Mouse (Mus musculus) kidney, embryonic 16.5 days (tissue): Measurements from ENCODE around the gene Adora2a. TPM values are rescaled to one million over a fixed set of nuclear protein-coding genes. Genes with fewer than 3 reads are reported as not detected.
A peak's percentile ranks its signal among the peaks of the same experiment; 100 is the strongest.

Experiments
- ATAC-seq: fragments of 200-750 bp; cut with Nextera tagmentation; 2 replicates; pipeline ENCODE4 v1.8.0; 2017; ENCODE audit warnings: moderate TSS enrichment; ENCODE audit not compliant: low FRiP score, low TSS enrichment
- H3K27ac ChIP-seq: fragments of 300-500 bp; sonication (generic); 2 replicates; pipeline ENCODE4 v1.5.1; 2014; ENCODE audit warnings: low read length
- H3K27me3 ChIP-seq: fragments of 300-500 bp; sonication (generic); 2 replicates; pipeline ENCODE4 v1.6.1; 2014; ENCODE audit warnings: low read length, control low read depth, mixed read lengths; ENCODE audit not compliant: insufficient read depth
- H3K36me3 ChIP-seq: fragments of 300-500 bp; sonication (generic); 2 replicates; pipeline ENCODE4 v1.6.1; 2014; ENCODE audit warnings: low read length, control low read depth, mixed read lengths; ENCODE audit not compliant: insufficient read depth
- H3K4me1 ChIP-seq: fragments of 300-500 bp; sonication (generic); 2 replicates; pipeline ENCODE4 v1.6.1; 2014; ENCODE audit warnings: low read length, control low read depth, mixed read lengths; ENCODE audit not compliant: insufficient read depth
- H3K4me2 ChIP-seq: fragments of 300-500 bp; sonication (generic); replicated peaks from 2 replicates; pipeline ENCODE4 v1.6.1; 2014; ENCODE audit warnings: low read depth, low read length
- H3K4me3 ChIP-seq: fragments of 300-500 bp; sonication (generic); 2 replicates; pipeline ENCODE4 v1.5.1; 2014; ENCODE audit warnings: mild to moderate bottlenecking, low read length
- H3K9ac ChIP-seq: fragments of 300-500 bp; sonication (generic); replicated peaks from 2 replicates; pipeline ENCODE4 v1.6.1; 2014; ENCODE audit warnings: low read length
- H3K9me3 ChIP-seq: fragments of 300-500 bp; sonication (generic); 2 replicates; pipeline ENCODE4 v1.6.1; 2016; ENCODE audit warnings: low read length, control low read depth
- WGBS: fragments of 180-500 bp; shearing (Covaris S2); extraction: QIAGEN DNeasy Blood & Tissue Kit; methylation state at CpG from one replicate; pipeline ENCODE4 v1.1.7; 2014; 5-methylcytosine and 5-hydroxymethylcytosine counted together
- polyA plus RNA-seq: library from polyadenylated mRNA; unstranded; fragments of >200 nt; fragmentation: Nextera tagmentation; extraction: Ambion mirVana; gene quantifications from 2 replicates; pipeline ENCODE4 v1.2.1, GENCODE M21; 2015

The Adora2a gene
- polyA plus RNA-seq, 1 experiment from 2014 or later: 6.4 TPM

DNA sequence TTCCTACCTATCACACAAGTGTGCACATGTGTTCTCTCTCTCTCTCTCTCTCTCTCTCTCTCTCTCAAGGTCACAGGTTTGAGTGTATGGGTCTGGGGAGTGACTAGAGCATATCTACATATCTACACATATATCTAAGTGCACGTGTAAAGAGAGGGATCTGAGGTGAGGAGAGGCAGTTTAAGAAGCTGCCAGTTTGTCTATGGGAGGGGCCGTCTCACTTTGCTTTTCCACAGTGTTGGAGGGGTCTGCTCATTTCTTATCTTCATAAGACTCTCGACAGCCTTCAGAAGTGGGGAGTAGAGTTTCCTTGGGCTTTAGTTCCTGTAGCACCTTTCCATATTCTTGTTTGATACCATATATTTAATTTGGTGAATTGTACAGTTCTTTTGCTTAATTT is 23.4 kb upstream of the Adora2a start:
- H3K4me1 ChIP-seq: peaks cover 9% of the 10 kb centered on the region
- no peak overlapping the region for H3K9ac ChIP-seq
- H3K4me2 ChIP-seq: no peak overlapping the region
- no peak for ATAC-seq
- H3K27me3 ChIP-seq: no peaks in the 10 kb centered on the region
- 0 out of 2 replicates have a peak, but pooled peaks cover 5% of the 10 kb centered on the region for H3K36me3 ChIP-seq
- H3K9me3 ChIP-seq: no peaks in the 10 kb centered on the region
- no peak overlapping the region for H3K27ac ChIP-seq
- no peak overlapping the region for H3K4me3 ChIP-seq
- 71% methylated on average over 3 of the region's 3 CpGs for WGBS

DNA sequence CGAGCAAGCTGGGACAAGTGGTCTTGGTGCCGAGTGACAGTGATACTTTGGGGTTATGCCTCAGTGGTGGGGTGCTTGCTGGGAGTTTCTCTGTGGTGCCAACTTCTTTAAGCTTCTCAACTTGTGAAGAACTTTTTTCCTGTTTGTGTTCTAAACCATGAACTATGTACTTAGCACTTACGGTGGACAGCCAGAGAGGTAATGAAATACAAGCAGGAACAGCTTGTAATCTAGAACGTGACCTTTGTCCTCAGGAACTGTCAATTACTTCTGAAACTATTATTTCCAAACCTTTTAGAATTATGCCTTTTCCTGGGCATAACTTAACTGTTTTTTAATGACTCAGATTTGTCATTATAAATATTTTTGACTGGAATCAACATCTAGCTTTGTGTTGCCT is 22.3 kb upstream of the Adora2a start:
- WGBS: 29% methylated on average over 4 of the region's 4 CpGs
- no peak for ATAC-seq
- no peak overlapping the region for H3K4me3 ChIP-seq
- peaks cover 12% of the 10 kb centered on the region; the same call in 1 of the 2 replicates for H3K36me3 ChIP-seq
- H3K27ac ChIP-seq: 0 out of 2 replicates have a peak overlapping the region, but pooled peaks have one; percentile 12
- no peaks in the 10 kb centered on the region for H3K9me3 ChIP-seq
- H3K4me1 ChIP-seq: peaks cover 12% of the 10 kb centered on the region
- no peak overlapping the region for H3K9ac ChIP-seq
- H3K27me3 ChIP-seq: no peaks in the 10 kb centered on the region
- no peak overlapping the region for H3K4me2 ChIP-seq

DNA sequence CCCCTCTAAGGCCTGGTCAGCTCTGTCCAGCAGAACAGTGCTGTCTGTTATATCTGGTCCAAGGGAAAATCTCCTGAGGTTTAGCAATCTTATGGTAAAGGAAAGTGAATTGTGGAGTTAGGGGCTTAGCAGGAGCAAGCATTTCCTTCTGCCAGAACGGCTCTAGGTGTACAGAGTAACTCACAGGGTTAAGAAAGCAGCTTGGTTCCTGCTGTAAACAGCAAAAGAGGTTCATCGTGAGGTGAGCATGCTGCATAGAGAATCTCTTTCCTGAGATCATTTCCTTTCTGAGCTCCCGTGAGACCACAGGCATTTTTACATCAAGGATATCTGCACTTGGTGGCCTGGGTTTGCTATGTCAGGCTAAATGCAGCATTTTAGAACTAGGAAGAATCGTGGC is 21.8 kb upstream of the Adora2a start:
- Histone ChIP-seq H3K4me3 (no peak overlapping the region), H3K4me1 (peaks cover 18% of the 10 kb centered on the region), H3K27me3 (no peaks in the 10 kb centered on the region), H3K36me3 (peaks cover 12% of the 10 kb centered on the region; the same call in 1 of the 2 replicates), H3K9ac (no peak overlapping the region), H3K9me3 (no peaks in the 10 kb centered on the region), H3K27ac (no peak overlapping the region), H3K4me2 (no peak overlapping the region)
- no peak for ATAC-seq
- WGBS: 57% methylated on average over 4 of the region's 4 CpGs

DNA sequence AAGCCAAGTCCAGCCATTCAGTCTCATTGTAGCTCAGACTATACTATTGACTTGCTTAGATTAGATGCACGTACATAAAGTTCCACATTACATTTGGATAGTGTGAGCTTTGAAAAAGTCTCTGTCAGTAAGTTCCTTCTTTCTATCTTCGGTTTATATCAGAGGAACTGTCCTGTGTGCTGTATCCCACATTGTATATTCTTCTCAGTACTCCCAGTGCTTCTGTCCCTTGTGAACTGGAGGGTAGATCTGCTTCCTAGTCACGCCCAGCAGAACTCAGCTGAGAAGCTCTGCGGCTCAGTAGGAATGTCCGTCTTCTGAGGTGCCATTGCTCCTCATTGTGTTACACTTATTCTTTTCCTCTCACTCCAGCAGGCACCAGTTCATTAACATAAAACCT is 18.1 kb upstream of the Adora2a start:
- Histone ChIP-seq H3K27ac (no peak overlapping the region), H3K4me2 (no peak overlapping the region), H3K4me1 (peaks cover 22% of the 10 kb centered on the region), H3K9ac (no peak overlapping the region), H3K9me3 (no peaks in the 10 kb centered on the region), H3K27me3 (no peaks in the 10 kb centered on the region), H3K36me3 (peaks cover 20% of the 10 kb centered on the region; the same call in 1 of the 2 replicates), H3K4me3 (no peak overlapping the region)
- 88% methylated on average over 5 of the region's 5 CpGs for WGBS
- no peak for ATAC-seq

DNA sequence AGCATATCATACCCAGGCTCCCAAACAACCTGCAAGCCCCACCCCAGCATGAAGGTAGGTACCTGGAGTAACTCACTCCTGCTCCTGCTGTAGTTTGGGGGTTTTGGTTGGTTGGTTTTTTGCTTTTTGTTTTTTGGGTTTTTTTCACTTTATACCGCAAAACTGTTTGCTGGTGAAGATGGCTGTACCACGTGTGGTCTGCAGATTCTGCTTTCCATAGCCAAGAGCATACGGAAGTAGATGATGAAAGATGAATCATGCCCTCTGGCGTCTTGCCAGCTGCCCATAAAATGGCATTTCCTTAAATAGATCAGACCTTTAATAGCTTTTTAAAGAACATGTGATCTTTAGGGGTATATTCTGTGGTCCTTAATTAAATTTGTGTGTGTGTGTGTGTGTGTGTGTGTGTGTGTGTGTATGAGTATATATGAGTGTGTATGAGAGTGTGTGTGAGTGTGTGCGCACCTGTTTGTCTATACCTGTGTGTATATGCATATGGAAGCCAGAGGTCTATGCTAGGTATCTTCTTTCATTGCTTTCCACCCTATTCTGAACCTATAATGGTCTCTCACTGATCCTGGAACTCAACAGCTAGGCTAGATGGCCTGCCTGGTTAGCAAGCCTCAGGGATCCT is 16.8 kb upstream of the Adora2a start:
- Histone ChIP-seq H3K4me3 (no peak overlapping the region), H3K36me3 (peaks cover 23% of the 10 kb centered on the region; the same call in 1 of the 2 replicates), H3K27me3 (no peaks in the 10 kb centered on the region), H3K9ac (no peak overlapping the region), H3K27ac (no peak overlapping the region), H3K4me1 (peaks cover 29% of the 10 kb centered on the region), H3K4me2 (no peak overlapping the region), H3K9me3 (no peaks in the 10 kb centered on the region)
- no peak for ATAC-seq
- WGBS: 64% methylated on average over 5 of the region's 5 CpGs

DNA sequence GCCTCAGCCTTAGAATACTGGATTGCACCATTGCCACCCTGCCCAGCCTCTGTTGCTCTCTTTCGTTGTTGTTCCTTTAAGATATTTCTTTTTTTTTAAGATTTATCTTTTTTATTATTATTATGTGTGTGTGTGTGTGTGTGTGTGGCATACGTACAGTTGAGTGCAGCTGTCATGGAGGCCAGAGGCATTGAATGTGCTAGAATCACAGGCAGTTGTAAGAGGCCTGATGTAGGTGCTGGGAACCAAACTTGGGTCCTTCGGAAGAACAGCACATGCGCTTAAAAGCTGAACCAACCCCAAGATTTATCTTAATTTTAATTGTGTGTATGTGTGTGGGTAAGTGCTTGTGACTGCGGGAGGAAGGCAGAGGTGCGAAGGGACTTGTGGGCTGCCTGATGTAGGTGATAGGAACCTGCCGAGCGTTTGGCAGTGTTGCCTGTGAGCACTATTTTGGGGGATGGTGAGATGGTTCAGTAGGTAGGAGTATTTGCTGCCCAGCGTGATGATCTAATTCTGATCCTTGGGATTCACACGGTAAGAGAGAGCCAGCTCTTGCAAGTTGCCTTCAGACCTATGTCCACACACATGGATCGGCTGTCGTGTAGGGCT is 15.4 kb upstream of the Adora2a start:
- Histone ChIP-seq H3K4me2 (no peak overlapping the region), H3K27me3 (no peaks in the 10 kb centered on the region), H3K9ac (no peak overlapping the region), H3K9me3 (no peaks in the 10 kb centered on the region), H3K36me3 (peaks cover 17% of the 10 kb centered on the region), H3K4me3 (no peak overlapping the region), H3K4me1 (peaks cover 29% of the 10 kb centered on the region), H3K27ac (no peak overlapping the region)
- 95% methylated on average over 12 of the region's 12 CpGs for WGBS
- ATAC-seq: no peak

DNA sequence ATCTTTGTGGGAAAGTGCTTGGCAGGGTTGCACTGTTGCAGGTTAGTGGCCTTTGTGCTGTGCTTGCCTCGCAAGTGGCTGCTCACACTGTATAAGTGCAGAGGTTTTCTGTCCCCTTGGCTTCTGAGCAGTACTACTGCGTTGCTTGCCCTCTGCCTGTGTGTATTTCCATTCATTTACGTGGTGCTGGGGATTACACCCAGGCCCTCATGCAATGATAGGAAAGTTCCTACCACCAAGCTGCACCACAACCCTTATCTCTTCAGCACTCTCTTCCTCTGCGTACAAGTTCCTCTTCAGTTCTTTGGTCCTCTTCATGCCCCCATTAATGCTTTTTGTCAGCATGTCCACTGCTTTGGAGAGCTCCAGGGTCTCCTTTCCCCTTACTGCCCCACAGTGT is 14.7 kb upstream of the Adora2a start:
- 93% methylated on average over 4 of the region's 4 CpGs for WGBS
- H3K4me2 ChIP-seq: no peak overlapping the region
- H3K4me3 ChIP-seq: no peak overlapping the region
- no peak for ATAC-seq
- no peak overlapping the region for H3K9ac ChIP-seq
- no peaks in the 10 kb centered on the region for H3K27me3 ChIP-seq
- H3K36me3 ChIP-seq: peaks cover 20% of the 10 kb centered on the region
- H3K4me1 ChIP-seq: peaks cover 29% of the 10 kb centered on the region
- no peaks in the 10 kb centered on the region for H3K9me3 ChIP-seq
- H3K27ac ChIP-seq: no peak overlapping the region

DNA sequence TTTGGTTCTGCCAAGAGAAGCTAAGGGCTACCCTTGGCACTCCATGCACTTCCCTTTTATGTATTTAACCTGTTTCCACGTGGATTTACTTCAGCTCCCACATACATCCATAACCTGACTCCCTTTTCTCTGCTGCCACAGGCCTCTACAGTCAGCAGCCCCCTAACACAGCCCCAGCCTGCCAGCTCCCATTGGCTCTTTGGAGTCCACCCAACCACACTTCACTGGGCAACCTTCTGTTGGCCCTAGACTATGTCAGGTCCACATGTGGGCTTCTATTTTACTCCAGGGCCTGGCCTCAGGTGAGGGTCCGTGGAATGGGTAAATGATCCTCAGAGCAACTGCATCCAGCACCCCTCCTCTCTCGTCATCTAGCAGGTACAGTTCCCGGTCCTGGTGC is 14.1 kb upstream of the Adora2a start:
- no peak overlapping the region for H3K27ac ChIP-seq
- H3K9ac ChIP-seq: no peak overlapping the region
- peaks cover 29% of the 10 kb centered on the region for H3K4me1 ChIP-seq
- no peak overlapping the region for H3K4me2 ChIP-seq
- H3K9me3 ChIP-seq: no peaks in the 10 kb centered on the region
- no peak for ATAC-seq
- H3K4me3 ChIP-seq: no peak overlapping the region
- peaks cover 25% of the 10 kb centered on the region for H3K36me3 ChIP-seq
- no peaks in the 10 kb centered on the region for H3K27me3 ChIP-seq
- WGBS: 83% methylated on average over 4 of the region's 4 CpGs

DNA sequence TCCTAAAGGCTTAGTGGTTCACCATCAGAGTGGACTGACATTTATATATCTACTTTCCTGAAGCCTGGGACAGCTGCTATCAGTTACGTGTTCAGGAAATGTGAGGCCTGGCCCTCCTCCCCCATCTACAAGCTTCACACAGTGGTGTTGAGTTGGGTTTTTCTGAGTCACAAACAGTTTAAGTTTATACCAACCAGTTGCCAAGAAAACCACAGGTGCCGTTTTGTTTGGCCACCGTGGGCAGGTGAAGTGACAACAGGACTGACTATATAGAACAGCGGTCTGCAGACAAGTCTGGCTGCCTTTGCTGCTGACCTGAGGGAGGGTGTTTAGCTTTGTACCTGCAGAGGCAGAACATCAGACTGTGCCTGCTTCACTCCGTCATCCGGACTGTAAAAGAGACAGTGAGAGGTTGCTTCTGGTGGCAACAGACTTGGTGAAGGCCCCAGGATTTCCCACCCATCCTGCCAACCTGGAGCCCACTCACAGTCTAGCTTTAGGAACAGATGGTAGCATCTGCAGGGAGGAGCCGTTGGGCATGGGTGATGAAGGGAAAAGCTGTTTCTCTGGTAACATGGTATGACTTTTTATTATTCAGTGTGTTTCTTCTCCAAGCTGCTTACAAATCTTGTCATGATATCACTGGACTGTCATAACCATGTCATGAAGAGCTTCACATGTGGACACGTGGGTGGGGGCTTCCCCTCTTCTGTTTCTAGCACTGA is 13.2 kb upstream of the Adora2a start:
- H3K9ac ChIP-seq: no peak overlapping the region; the same call in 1 of the 2 replicates
- H3K36me3 ChIP-seq: peaks cover 34% of the 10 kb centered on the region
- 59% methylated on average over 8 of the region's 8 CpGs for WGBS
- H3K27me3 ChIP-seq: no peaks in the 10 kb centered on the region
- 0 out of 2 replicates have a peak, but pooled peaks have one; percentile 21 for ATAC-seq
- no peak overlapping the region for H3K4me3 ChIP-seq
- peak overlapping the region; percentile 80 for H3K27ac ChIP-seq
- peaks cover 29% of the 10 kb centered on the region for H3K4me1 ChIP-seq
- no peaks in the 10 kb centered on the region for H3K9me3 ChIP-seq
- no peak overlapping the region for H3K4me2 ChIP-seq

DNA sequence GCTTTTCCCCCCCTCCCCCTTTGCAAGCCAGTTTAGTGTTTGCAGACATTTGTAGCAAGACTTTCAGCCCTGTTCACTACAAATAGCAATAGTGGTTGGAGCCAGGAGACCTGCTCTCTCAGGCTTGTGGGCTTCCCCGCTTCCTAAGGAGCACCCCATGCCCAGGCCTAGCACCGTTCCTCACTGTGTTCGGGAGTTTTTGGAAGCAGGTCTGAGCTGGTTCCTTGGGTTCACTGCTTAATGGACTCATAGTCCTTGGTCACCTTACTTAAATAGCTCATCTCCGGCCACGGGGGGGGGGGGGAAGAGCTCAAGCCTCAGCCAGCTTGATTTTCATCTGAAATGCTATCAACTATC is 12.7 kb upstream of the Adora2a start:
- H3K27me3 ChIP-seq: no peaks in the 10 kb centered on the region
- no peak overlapping the region for H3K4me3 ChIP-seq
- H3K4me2 ChIP-seq: no peak overlapping the region
- H3K4me1 ChIP-seq: peaks cover 27% of the 10 kb centered on the region
- WGBS: 71% methylated on average over 5 of the region's 5 CpGs
- peak; percentile 28; the same call in 1 of the 2 replicates for ATAC-seq
- peak overlapping the region; percentile 32; the same call in 1 of the 2 replicates for H3K9ac ChIP-seq
- H3K36me3 ChIP-seq: peaks cover 35% of the 10 kb centered on the region
- no peaks in the 10 kb centered on the region for H3K9me3 ChIP-seq
- H3K27ac ChIP-seq: peak overlapping the region; percentile 80
